Mouse (Mus musculus): ENCODE measurements around the gene Dapk1.

GRCm38 (mm10) chr13:60578541-60578940, 23.2 kb upstream of the Dapk1 start:
- TF ChIP-seq GATA1 (IDR thresholded peaks at IDR 0.05; ENCODE audit: low read length) (no peak), TAL1 (IDR thresholded peaks at IDR 0.05; ENCODE audit: low read length) (no peak)

Measured in erythroblast, embryonic 14.5 days (primary cell).